Mouse (Mus musculus): Measurements from ENCODE around the gene Arhgef16. TPM values are rescaled to one million over a fixed set of nuclear protein-coding genes. Genes with fewer than 3 reads are reported as not detected.

The Arhgef16 gene
- polyA plus RNA-seq, 1 experiment = 1.1 TPM

GRCm38 (mm10) chr4:154262071-154262470, 39.4 kb downstream of the Arhgef16 start:
- H3K27ac ChIP-seq (ENCODE audit: insufficient read depth, low read length) = no peak overlapping the region
- H3K27me3 ChIP-seq (ENCODE audit: control insufficient read depth, insufficient read depth, low read length) = no peaks in the 10 kb centered on the region
- DNase-seq (ENCODE audit: low read depth in 1 of 2, low spot score in 2 of 2) = no peak
- H3K4me1 ChIP-seq (ENCODE audit: control insufficient read depth, insufficient read depth, insufficient read length) = no peaks in the 10 kb centered on the region
- no peaks in the 10 kb centered on the region for H3K36me3 ChIP-seq (ENCODE audit: control insufficient read depth, insufficient read depth, low read length)
- 64% methylated on average over 4 of the region's 4 CpGs for WGBS
- TF ChIP-seq POLR2A (IDR thresholded peaks at IDR 0.05; ENCODE audit: low read depth, low read length) (no peak), CTCF (IDR thresholded peaks at IDR 0.05; ENCODE audit: extremely low read depth, insufficient read depth, insufficient read length, insufficient replicate concordance) (no peak)
- H3K4me3 ChIP-seq (ENCODE audit: extremely low read depth, insufficient read depth, insufficient read length) = no peak overlapping the region

- H3K27ac ChIP-seq (ENCODE audit: insufficient read depth, low read length) = no peak overlapping the region
- TF ChIP-seq POLR2A (IDR thresholded peaks at IDR 0.05; ENCODE audit: low read depth, low read length) = no peak
- TF ChIP-seq CTCF (IDR thresholded peaks at IDR 0.05; ENCODE audit: extremely low read depth, insufficient read depth, insufficient read length, insufficient replicate concordance) = no peak
- no peak overlapping the region for H3K4me3 ChIP-seq (ENCODE audit: extremely low read depth, insufficient read depth, insufficient read length)
- DNase-seq (ENCODE audit: low read depth in 1 of 2, low spot score in 2 of 2) = no peak
- no peaks in the 10 kb centered on the region for H3K4me1 ChIP-seq (ENCODE audit: control insufficient read depth, insufficient read depth, insufficient read length)
- H3K27me3 ChIP-seq (ENCODE audit: control insufficient read depth, insufficient read depth, low read length) = no peaks in the 10 kb centered on the region
- H3K36me3 ChIP-seq (ENCODE audit: control insufficient read depth, insufficient read depth, low read length) = no peaks in the 10 kb centered on the region
- WGBS = 86% methylated on average over 5 of the region's 5 CpGs
Observed at GRCm38 (mm10) chr4:154260755-154261154, 40.7 kb downstream of the Arhgef16 start.

GRCm38 (mm10) chr4:154252537-154253255, 48.8 kb downstream of the Arhgef16 start:
- H3K4me3 ChIP-seq (ENCODE audit: extremely low read depth, insufficient read depth, insufficient read length) = no peak overlapping the region
- H3K27me3 ChIP-seq (ENCODE audit: control insufficient read depth, insufficient read depth, low read length) = no peaks in the 10 kb centered on the region
- no peaks in the 10 kb centered on the region for H3K4me1 ChIP-seq (ENCODE audit: control insufficient read depth, insufficient read depth, insufficient read length)
- 85% methylated on average over 20 of the region's 20 CpGs for WGBS
- H3K27ac ChIP-seq (ENCODE audit: insufficient read depth, low read length) = no peak overlapping the region
- no peak for DNase-seq (ENCODE audit: low read depth in 1 of 2, low spot score in 2 of 2)
- no peaks in the 10 kb centered on the region for H3K36me3 ChIP-seq (ENCODE audit: control insufficient read depth, insufficient read depth, low read length)
- TF ChIP-seq POLR2A (IDR thresholded peaks at IDR 0.05; ENCODE audit: low read depth, low read length) = no peak
- TF ChIP-seq CTCF (IDR thresholded peaks at IDR 0.05; ENCODE audit: extremely low read depth, insufficient read depth, insufficient read length, insufficient replicate concordance) = no peak

- no peaks in the 10 kb centered on the region for H3K36me3 ChIP-seq (ENCODE audit: control insufficient read depth, insufficient read depth, low read length)
- H3K4me3 ChIP-seq (ENCODE audit: extremely low read depth, insufficient read depth, insufficient read length) = no peak overlapping the region
- H3K27ac ChIP-seq (ENCODE audit: insufficient read depth, low read length) = no peak overlapping the region
- no peaks in the 10 kb centered on the region for H3K27me3 ChIP-seq (ENCODE audit: control insufficient read depth, insufficient read depth, low read length)
- WGBS = 86% methylated on average over 8 of the region's 8 CpGs
- no peak for DNase-seq (ENCODE audit: low read depth in 1 of 2, low spot score in 2 of 2)
- TF ChIP-seq POLR2A (IDR thresholded peaks at IDR 0.05; ENCODE audit: low read depth, low read length) = no peak
- TF ChIP-seq CTCF (IDR thresholded peaks at IDR 0.05; ENCODE audit: extremely low read depth, insufficient read depth, insufficient read length, insufficient replicate concordance) = no peak
- H3K4me1 ChIP-seq (ENCODE audit: control insufficient read depth, insufficient read depth, insufficient read length) = no peaks in the 10 kb centered on the region
Observed at GRCm38 (mm10) chr4:154249316-154249715, 52.2 kb downstream of the Arhgef16 start.

GRCm38 (mm10) chr4:154248092-154248805, 53.2 kb downstream of the Arhgef16 start:
- Histone ChIP-seq H3K4me1 (ENCODE audit: control insufficient read depth, insufficient read depth, insufficient read length) (no peaks in the 10 kb centered on the region), H3K36me3 (ENCODE audit: control insufficient read depth, insufficient read depth, low read length) (no peaks in the 10 kb centered on the region), H3K27ac (ENCODE audit: insufficient read depth, low read length) (no peak overlapping the region), H3K27me3 (ENCODE audit: control insufficient read depth, insufficient read depth, low read length) (no peaks in the 10 kb centered on the region), H3K4me3 (ENCODE audit: extremely low read depth, insufficient read depth, insufficient read length) (no peak overlapping the region)
- TF ChIP-seq CTCF (IDR thresholded peaks at IDR 0.05; ENCODE audit: extremely low read depth, insufficient read depth, insufficient read length, insufficient replicate concordance) = no peak
- TF ChIP-seq POLR2A (IDR thresholded peaks at IDR 0.05; ENCODE audit: low read depth, low read length) = no peak
- no peak for DNase-seq (ENCODE audit: low read depth in 1 of 2, low spot score in 2 of 2)
- 71% methylated on average over 21 of the region's 21 CpGs for WGBS

GRCm38 (mm10) chr4:154247207-154248091, 54.0 kb downstream of the Arhgef16 start:
- no peaks in the 10 kb centered on the region for H3K4me1 ChIP-seq (ENCODE audit: control insufficient read depth, insufficient read depth, insufficient read length)
- no peak overlapping the region for H3K27ac ChIP-seq (ENCODE audit: insufficient read depth, low read length)
- H3K36me3 ChIP-seq (ENCODE audit: control insufficient read depth, insufficient read depth, low read length) = no peaks in the 10 kb centered on the region
- DNase-seq (ENCODE audit: low read depth in 1 of 2, low spot score in 2 of 2) = no peak
- no peak overlapping the region for H3K4me3 ChIP-seq (ENCODE audit: extremely low read depth, insufficient read depth, insufficient read length)
- no peaks in the 10 kb centered on the region for H3K27me3 ChIP-seq (ENCODE audit: control insufficient read depth, insufficient read depth, low read length)
- TF ChIP-seq CTCF (IDR thresholded peaks at IDR 0.05; ENCODE audit: extremely low read depth, insufficient read depth, insufficient read length, insufficient replicate concordance) = no peak
- no peak for TF ChIP-seq POLR2A (IDR thresholded peaks at IDR 0.05; ENCODE audit: low read depth, low read length)
- WGBS = 84% methylated on average over 22 of the region's 22 CpGs

Measured in spleen, adult 2 months (tissue).